ENCODE assay signal across 8 mouse cellular contexts in the genomic region with DNA sequence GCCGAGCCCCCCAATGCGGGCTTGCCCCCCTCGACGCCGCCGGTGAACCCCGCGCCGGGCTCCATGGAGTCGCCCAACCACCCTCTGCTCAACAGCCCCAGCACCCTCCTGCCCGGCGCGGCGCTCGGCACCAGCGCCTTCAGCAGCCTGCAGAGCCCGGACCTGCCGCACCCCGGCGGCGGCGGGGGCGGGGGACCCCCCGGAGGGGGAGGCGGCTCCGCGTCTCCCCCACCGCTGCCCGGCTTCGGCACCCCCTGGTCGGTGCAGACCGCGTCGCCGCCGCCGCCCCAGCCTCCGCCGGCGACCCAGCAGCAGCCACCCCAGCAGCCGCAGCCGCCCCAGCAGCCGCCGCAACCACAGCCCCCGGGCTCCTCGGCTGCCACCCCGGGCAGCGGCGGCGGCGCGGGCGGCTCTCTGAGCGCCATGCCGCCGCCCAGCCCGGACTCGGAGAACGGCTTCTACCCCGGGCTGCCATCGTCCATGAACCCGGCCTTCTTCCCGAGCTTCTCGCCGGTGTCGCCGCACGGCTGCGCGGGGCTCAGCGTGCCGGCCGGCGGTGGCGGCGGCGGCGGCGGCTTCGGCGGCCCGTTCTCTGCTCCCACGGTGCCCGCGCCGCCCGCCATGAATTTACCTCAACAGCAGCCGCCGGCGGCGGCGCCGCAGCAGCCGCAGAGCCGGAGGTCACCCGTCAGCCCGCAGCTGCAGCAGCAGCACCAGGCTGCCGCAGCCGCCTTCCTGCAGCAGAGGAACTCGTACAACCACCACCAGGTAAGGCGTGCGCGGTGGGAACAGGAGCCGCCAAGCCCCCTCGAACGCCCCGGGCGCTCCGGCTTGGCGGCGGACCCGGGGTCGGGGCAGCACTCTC. TPM values are rescaled to one million over a fixed set of nuclear protein-coding genes. Genes with fewer than 3 reads are reported as not detected.
DNase-seq lines count a peak whose midpoint lies in the region; ATAC-seq and TF ChIP-seq lines count a peak whose summit lies in the region.

No protein-coding gene starts in this region.

- DNase-seq in layer of hippocampus, adult 11-12 months (ENCODE audit: low spot score) = peak; percentile 34
- DNase-seq in layer of hippocampus, adult 9-10 months (ENCODE audit: low spot score) = no peak
- peak; percentile 51 to 54 for DNase-seq in cerebellum, postnatal 36 days
- DNase-seq in gastrocnemius, postnatal 36 days = peak; percentile 9 to 40
- DNase-seq in naive thymus-derived CD4-positive, alpha-beta T cell, adult 2 months (ENCODE audit: low read depth) = peak; percentile 59
- DNase-seq in splenic B cell, adult 2 months (ENCODE audit: low read depth, low spot score) = peak; percentile 53

- no peaks in the 10 kb centered on the region for H3K4me1 ChIP-seq in intestine, postnatal 0 days (replicated peaks; ENCODE audit: control insufficient read depth, insufficient read depth, low read length)
- peaks cover 9% of the 10 kb centered on the region for H3K4me1 ChIP-seq in limb, embryonic 15.5 days

- intact Hi-C loops in gastrocnemius, postnatal 36 days (cut with DNase I) = loop anchor here (5.0 to 10.0 kb wide), 3 partner anchors 118 to 548 kb away; no protein-coding TSS in a partner anchor

- no peaks in the 10 kb centered on the region for H3K27me3 ChIP-seq in intestine, postnatal 0 days (replicated peaks; ENCODE audit: control insufficient read depth, insufficient read depth, low read length)
- H3K27me3 ChIP-seq in limb, embryonic 15.5 days = no peaks in the 10 kb centered on the region
- no peaks in the 10 kb centered on the region; the same call in 1 of the 2 replicates for H3K27me3 ChIP-seq in splenic B cell, adult 2 months (ENCODE audit: control insufficient read depth, insufficient read depth, low read length, poor library complexity, severe bottlenecking)

- H3K4me2 ChIP-seq in intestine, postnatal 0 days (replicated peaks; ENCODE audit: low read depth) = peak overlapping the region; percentile 91
- H3K4me2 ChIP-seq in limb, embryonic 15.5 days = peak overlapping the region; percentile 97

- H3K36me3 ChIP-seq in intestine, postnatal 0 days (ENCODE audit: control insufficient read depth, insufficient read depth) = peaks cover 4% of the 10 kb centered on the region; the same call in 1 of the 2 replicates
- no peaks in the 10 kb centered on the region for H3K36me3 ChIP-seq in limb, embryonic 15.5 days
- no peaks in the 10 kb centered on the region for H3K36me3 ChIP-seq in splenic B cell, adult 2 months (ENCODE audit: control insufficient read depth, insufficient read depth, low read length, poor library complexity, severe bottlenecking)

- peak overlapping the region; percentile 93 for H3K4me3 ChIP-seq in intestine, postnatal 0 days (ENCODE audit: low read depth, low read length)
- peak overlapping the region; percentile 89 for H3K4me3 ChIP-seq in limb, embryonic 15.5 days

- H3K27ac ChIP-seq in intestine, postnatal 0 days (ENCODE audit: low read depth, low read length) = peak overlapping the region; percentile 97
- peak overlapping the region; percentile 97 for H3K27ac ChIP-seq in limb, embryonic 15.5 days

- peak overlapping the region; percentile 93 for H3K9ac ChIP-seq in intestine, postnatal 0 days (ENCODE audit: low read depth, low read length)
- peak overlapping the region; percentile 77 for H3K9ac ChIP-seq in limb, embryonic 15.5 days

- 0 out of 2 replicates have a peak, but pooled peaks have one; percentile 4 for TF ChIP-seq CTCF in intestine, postnatal 0 days (IDR thresholded peaks at IDR 0.05; ENCODE audit: low read depth)

- under 1% methylated on average over 64 of the region's 113 CpGs for WGBS in intestine, postnatal 0 days
- 0% methylated on average over 77 of the region's 113 CpGs for WGBS in limb, embryonic 15.5 days

- peak; percentile 40 for ATAC-seq in intestine, postnatal 0 days
- ATAC-seq in limb, embryonic 15.5 days (ENCODE audit: insufficient number of reproducible peaks, low FRiP score, low TSS enrichment, low read depth) = peak; percentile 35; the same call in 1 of the 2 replicates

- H3K9me3 ChIP-seq in intestine, postnatal 0 days (ENCODE audit: control insufficient read depth) = no peaks in the 10 kb centered on the region
- H3K9me3 ChIP-seq in limb, embryonic 15.5 days = no peaks in the 10 kb centered on the region

RNA-seq across cellular contexts. Expression of gene Cpeb2, which starts 1.6 kb away (rescaled TPM):
- total RNA-seq in gastrocnemius, postnatal 36 days (2021) = 10 to 100 TPM in 1 of 2 experiments, 1 to 10 TPM in 1; 9.6 to 12.0 TPM
- 3.1 and 3.6 TPM in 2 replicates for polyA plus RNA-seq in intestine, postnatal 0 days (2015; fragmentation: Nextera tagmentation; extraction: Ambion mirVana)
- polyA plus RNA-seq in limb, embryonic 15.5 days (2015; fragmentation: Nextera tagmentation; extraction: Ambion mirVana) = 6.0 and 6.3 TPM in 2 replicates
